Mouse (Mus musculus) heart, adult 10 weeks (tissue): ENCODE results near the gene Nfkbia. TPM values are rescaled to one million over a fixed set of nuclear protein-coding genes. Genes with fewer than 3 reads are reported as not detected.

Source experiments
- polyA plus RNA-seq: library from polyadenylated mRNA; stranded (reverse); fragments of 350-450 nt; fragmentation: Illumina TruSeq; extraction: RNeasy Lipid Tissue Mini Kit (QIAGEN cat#74804); gene quantifications from one replicate; pipeline ENCODE4 v1.2.3, GENCODE M21; 2014; ENCODE audit warnings: low read depth, low replicate concordance

The Nfkbia gene
- 50.9 TPM for polyA plus RNA-seq

DNA sequence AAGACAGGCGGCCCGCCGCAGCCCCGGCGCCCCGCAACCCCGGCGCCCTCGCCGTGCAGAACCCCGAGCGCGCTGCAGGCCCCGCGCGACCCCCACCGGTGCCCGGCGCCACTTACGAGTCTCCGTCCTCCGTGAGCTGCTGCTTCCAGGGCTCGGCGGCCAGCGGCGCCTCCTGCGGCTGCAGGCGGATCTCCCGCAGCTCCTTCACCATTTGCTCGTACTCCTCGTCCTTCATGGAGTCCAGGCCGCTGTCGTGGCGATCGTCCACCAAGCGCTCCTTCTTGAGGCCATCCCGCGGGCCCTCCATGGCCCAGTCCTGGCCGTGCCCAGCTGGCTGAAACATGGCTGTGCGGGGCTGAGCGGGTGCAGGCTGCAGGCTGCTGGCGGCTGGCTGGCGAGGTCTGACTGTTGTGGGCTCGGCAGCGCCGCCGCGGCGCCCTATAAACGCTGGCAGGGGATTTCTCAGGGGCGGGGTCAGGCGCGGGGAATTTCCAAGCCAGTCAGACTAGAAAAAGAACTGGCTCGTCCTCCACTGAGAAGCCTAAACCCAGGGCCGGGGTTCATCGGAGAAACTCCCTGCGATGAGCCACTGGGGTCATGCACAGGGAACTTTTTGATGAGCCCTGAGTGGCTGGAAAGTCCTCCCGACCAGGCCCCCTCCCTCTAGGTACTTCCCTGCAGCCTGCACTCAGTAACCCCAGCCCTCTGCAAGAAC, at the start of gene Nfkbia:
Gene Nfkbia (minus strand): TSS at position 464 of the 715 bp plus-strand sequence.

Other genes starting within 250 kb of the Nfkbia start
- gene 1110008L16Rik, start 193.1 kb downstream of the Nfkbia start, polyA plus RNA-seq, result 9.4 TPM
- gene Ppp2r3c, start 189.6 kb downstream of the Nfkbia start, polyA plus RNA-seq, result 10.3 TPM
- gene Psma6, start 108.4 kb downstream of the Nfkbia start, polyA plus RNA-seq, result 219 TPM
- not detected for gene Aldoart2, start 72.6 kb upstream of the Nfkbia start, polyA plus RNA-seq
- not detected for gene Insm2, start 106.8 kb upstream of the Nfkbia start, polyA plus RNA-seq